Mouse (Mus musculus): Measurements from ENCODE around the gene Tes.

DNA sequence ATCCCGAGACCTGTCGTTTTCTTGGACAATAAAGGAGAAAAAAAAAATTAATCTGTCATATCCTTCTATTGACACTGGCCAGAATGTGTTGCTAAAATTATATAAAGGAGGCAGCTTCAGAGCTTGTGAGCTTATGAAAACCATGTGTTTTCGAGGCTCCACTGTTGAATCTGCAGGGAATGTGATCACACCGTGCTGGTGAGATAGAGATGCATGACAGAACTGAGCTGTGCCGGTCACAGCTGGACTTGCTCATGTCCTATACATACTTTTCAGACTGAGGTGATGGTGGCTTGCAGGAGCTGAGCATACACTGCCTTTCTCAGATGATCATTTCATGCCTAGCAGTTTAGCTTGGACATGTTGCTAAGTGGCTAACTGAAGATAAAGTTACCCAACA is 17.9 kb downstream of the Tes start:
- no peak for TF ChIP-seq CTCF (IDR thresholded peaks at IDR 0.05; ENCODE audit: low read depth)
- no peak for TF ChIP-seq EP300 (IDR thresholded peaks at IDR 0.05; ENCODE audit: low read depth)

Measured in heart, postnatal 0 days (tissue).